Mouse (Mus musculus): ENCODE results near the gene Pomt1. TPM values are rescaled to one million over a fixed set of nuclear protein-coding genes. Genes with fewer than 3 reads are reported as not detected.
"Not testable (repeated sequence)": the region's sequence is repeated elsewhere in the genome, so short reads cannot be mapped to it uniquely, and the experiment has no call there.

The Pomt1 gene
- polyA plus RNA-seq, 1 experiment from 2014 or later, result 24.9 TPM

DNA sequence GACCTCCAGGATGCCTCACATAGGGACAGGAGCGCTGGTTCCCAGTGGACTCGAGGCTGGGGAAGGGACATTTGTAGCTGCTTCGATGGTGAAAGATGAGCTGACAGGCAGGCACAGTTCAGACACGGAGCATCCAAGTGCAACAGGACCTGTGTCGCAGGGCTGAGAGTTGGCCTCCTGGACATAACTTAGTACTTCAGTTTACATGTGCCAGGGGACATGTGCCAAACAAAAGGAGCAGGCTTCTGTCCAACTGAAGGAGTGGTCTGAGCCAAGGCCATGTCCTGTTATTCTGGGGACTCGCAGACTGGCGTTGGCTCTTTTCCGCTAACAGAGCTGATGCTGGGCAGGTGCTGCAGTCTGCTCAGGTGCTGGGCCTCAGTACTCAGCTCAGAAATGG, 58.0 kb downstream of the Pomt1 start:
- ATAC-seq (ENCODE audit: low FRiP score), result no peak
- Histone ChIP-seq H3K27me3 (no peaks in the 10 kb centered on the region), H3K9ac (no peak overlapping the region), H3K4me1 (replicated peaks) (peaks cover 3% of the 10 kb centered on the region), H3K36me3 (peaks cover 70% of the 10 kb centered on the region), H3K4me2 (no peak overlapping the region), H3K4me3 (no peak overlapping the region), H3K27ac (no peak overlapping the region), H3K9me3 (no peaks in the 10 kb centered on the region)
- 84% methylated on average over 8 of the region's 8 CpGs for WGBS

DNA sequence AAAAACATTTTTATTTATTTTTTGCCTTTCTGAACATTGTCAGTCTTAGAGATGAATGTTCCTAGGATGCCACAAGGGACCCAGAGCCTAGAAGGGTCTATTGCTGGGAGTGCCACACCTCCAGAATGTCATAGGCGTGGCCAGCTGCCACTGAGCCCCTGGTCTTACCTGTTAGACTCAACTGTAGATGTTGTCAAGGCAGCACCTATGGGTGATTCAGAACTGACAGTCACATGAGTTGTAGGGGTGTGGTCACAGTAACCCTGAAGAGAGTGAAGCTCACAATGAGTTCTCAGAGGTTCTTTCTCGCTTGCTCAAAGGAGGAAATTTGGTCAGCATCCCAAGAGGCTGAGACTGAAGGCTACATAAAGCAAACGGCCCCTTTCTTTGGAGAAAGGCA, 58.9 kb downstream of the Pomt1 start:
- H3K4me2 ChIP-seq, result no peak overlapping the region
- no peaks in the 10 kb centered on the region for H3K9me3 ChIP-seq
- no peaks in the 10 kb centered on the region for H3K4me1 ChIP-seq (replicated peaks)
- ATAC-seq (ENCODE audit: low FRiP score), result no peak
- H3K4me3 ChIP-seq, result no peak overlapping the region
- 88% methylated on average over 3 of the region's 3 CpGs for WGBS
- H3K27ac ChIP-seq, result no peak overlapping the region
- peaks cover 80% of the 10 kb centered on the region for H3K36me3 ChIP-seq
- no peaks in the 10 kb centered on the region for H3K27me3 ChIP-seq
- H3K9ac ChIP-seq, result no peak overlapping the region

DNA sequence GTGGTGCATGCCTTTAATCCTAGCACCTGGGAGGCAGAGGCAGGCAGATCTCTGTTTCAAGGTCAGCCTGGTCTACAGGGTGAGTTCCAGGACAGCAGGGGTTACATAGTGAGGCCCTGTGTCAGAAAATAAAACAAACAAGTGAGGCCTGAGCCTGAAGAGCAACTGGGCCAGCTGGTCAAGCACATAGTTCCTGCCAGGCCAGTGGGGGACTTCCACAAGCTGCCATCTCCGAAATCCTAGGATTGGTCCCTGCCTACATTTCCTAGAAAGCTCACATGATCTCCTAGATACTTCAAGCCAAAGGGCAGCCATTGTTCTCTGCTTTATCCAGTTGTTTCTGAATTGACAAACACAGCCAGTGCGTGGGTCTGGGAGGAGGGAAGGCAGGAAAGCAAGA, 59.5 kb downstream of the Pomt1 start:
- not testable (repeated sequence) for ATAC-seq (ENCODE audit: low FRiP score); H3K9me3 ChIP-seq; H3K4me3 ChIP-seq; H3K4me2 ChIP-seq; H3K9ac ChIP-seq; H3K27me3 ChIP-seq; H3K27ac ChIP-seq; H3K4me1 ChIP-seq (replicated peaks)
- 86% methylated on average over 2 of the region's 2 CpGs for WGBS
- peaks cover 83% of the 10 kb centered on the region for H3K36me3 ChIP-seq

DNA sequence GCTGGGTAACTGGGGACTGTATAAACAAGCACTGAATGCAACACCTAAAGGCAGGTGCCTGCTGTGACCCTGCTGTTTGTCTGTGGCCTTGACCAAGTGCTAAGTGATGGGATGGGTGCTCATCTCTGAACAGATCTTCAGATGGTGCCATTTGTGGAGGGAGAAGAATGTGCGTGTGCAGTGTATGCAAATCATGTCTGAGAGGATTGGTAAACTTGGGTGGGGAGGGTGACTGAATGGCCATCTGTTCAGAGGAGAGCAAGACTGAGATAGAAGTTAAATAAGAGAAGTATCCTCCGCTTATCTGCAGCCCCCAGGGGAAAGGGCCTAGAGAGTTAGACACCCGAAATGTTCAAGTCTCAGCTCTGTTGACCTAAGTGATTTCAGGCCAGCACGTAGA, 63.1 kb downstream of the Pomt1 start:
- Histone ChIP-seq H3K4me2 (no peak overlapping the region), H3K27me3 (no peaks in the 10 kb centered on the region), H3K36me3 (peaks cover 93% of the 10 kb centered on the region), H3K4me3 (no peak overlapping the region), H3K4me1 (replicated peaks) (peaks cover 3% of the 10 kb centered on the region; the same call in 1 of the 2 replicates), H3K9me3 (no peaks in the 10 kb centered on the region), H3K9ac (0 out of 2 replicates have a peak overlapping the region, but pooled peaks have one; percentile 2), H3K27ac (no peak overlapping the region)
- ATAC-seq (ENCODE audit: low FRiP score), result no peak
- WGBS, result 87% methylated on average over 4 of the region's 4 CpGs

DNA sequence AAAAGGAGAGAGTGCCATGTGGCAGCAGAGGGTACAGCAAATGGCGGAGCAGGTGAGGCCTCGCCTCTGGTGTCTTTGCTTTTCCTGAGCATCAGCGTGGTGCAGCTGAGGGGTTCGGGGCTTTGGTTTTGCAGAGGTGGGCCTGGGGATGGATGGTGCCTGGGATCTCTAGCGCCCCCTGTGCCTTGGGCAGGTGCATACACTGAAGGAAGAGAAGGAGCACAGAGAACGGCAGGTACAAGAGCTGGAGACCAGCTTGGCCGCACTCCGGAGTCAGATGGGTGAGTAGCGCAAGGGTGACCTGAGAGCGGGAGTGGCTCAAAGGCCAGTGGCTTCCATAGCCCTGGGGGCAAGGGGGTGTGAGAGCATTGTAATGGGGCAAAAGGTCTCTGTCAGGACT, 66.6 kb downstream of the Pomt1 start:
- 88% methylated on average over 10 of the region's 10 CpGs for WGBS
- H3K4me1 ChIP-seq (replicated peaks), result peaks cover 3% of the 10 kb centered on the region; the same call in 1 of the 2 replicates
- no peak for ATAC-seq (ENCODE audit: low FRiP score)
- H3K9me3 ChIP-seq, result no peaks in the 10 kb centered on the region
- H3K4me2 ChIP-seq, result no peak overlapping the region
- H3K9ac ChIP-seq, result no peak overlapping the region
- no peak overlapping the region for H3K27ac ChIP-seq
- H3K4me3 ChIP-seq, result no peak overlapping the region
- H3K36me3 ChIP-seq, result peaks cover 95% of the 10 kb centered on the region
- H3K27me3 ChIP-seq, result no peaks in the 10 kb centered on the region

GRCm38 (mm10) chr2:32304145-32304832, 67.9 kb downstream of the Pomt1 start:
- peaks cover 3% of the 10 kb centered on the region; the same call in 1 of the 2 replicates for H3K4me1 ChIP-seq (replicated peaks)
- no peaks in the 10 kb centered on the region for H3K9me3 ChIP-seq
- H3K36me3 ChIP-seq, result peaks cover 93% of the 10 kb centered on the region
- H3K9ac ChIP-seq, result peak overlapping the region; percentile 29; the same call in 1 of the 2 replicates
- 62% methylated on average over 8 of the region's 8 CpGs for WGBS
- 0 out of 2 replicates have a peak, but pooled peaks have one; percentile 4 for ATAC-seq (ENCODE audit: low FRiP score)
- H3K4me3 ChIP-seq, result no peak overlapping the region
- H3K27ac ChIP-seq, result 0 out of 2 replicates have a peak overlapping the region, but pooled peaks have one; percentile 18
- H3K27me3 ChIP-seq, result no peaks in the 10 kb centered on the region
- no peak overlapping the region for H3K4me2 ChIP-seq

Other genes starting within 250 kb of the Pomt1 start
- gene Fam78a, start 151.7 kb upstream of the Pomt1 start, polyA plus RNA-seq (2015; fragmentation: Nextera tagmentation; extraction: Ambion mirVana), result 0.63 and 0.74 TPM in 2 replicates
- gene Plpp7, start 141.1 kb upstream of the Pomt1 start, polyA plus RNA-seq (2015; fragmentation: Nextera tagmentation; extraction: Ambion mirVana), result 21.6 and 21.7 TPM in 2 replicates
- 65.8 and 68.8 TPM in 2 replicates for gene Prrc2b, start 85.5 kb upstream of the Pomt1 start, polyA plus RNA-seq (2015; fragmentation: Nextera tagmentation; extraction: Ambion mirVana)
- gene Uck1, start 23.6 kb downstream of the Pomt1 start, polyA plus RNA-seq (2015; fragmentation: Nextera tagmentation; extraction: Ambion mirVana), result 78.6 and 80.2 TPM in 2 replicates
- gene Golga2, start 50.8 kb downstream of the Pomt1 start, polyA plus RNA-seq (2015; fragmentation: Nextera tagmentation; extraction: Ambion mirVana), result 25.6 and 26.5 TPM in 2 replicates
- gene Swi5, start 51.5 kb downstream of the Pomt1 start, polyA plus RNA-seq (2015; fragmentation: Nextera tagmentation; extraction: Ambion mirVana), result 437 and 458 TPM in 2 replicates
- 52.4 and 53.7 TPM in 2 replicates for gene Ciz1, start 115.7 kb downstream of the Pomt1 start, polyA plus RNA-seq (2015; fragmentation: Nextera tagmentation; extraction: Ambion mirVana)
- gene Dnm1, start 116.7 kb downstream of the Pomt1 start, polyA plus RNA-seq (2015; fragmentation: Nextera tagmentation; extraction: Ambion mirVana), result 42.7 and 44.3 TPM in 2 replicates
- gene 1110008P14Rik, start 145.3 kb downstream of the Pomt1 start, polyA plus RNA-seq (2015; fragmentation: Nextera tagmentation; extraction: Ambion mirVana), result 103 and 108 TPM in 2 replicates
- gene Lcn2, start 151.7 kb downstream of the Pomt1 start, polyA plus RNA-seq (2015; fragmentation: Nextera tagmentation; extraction: Ambion mirVana), result 1.0 TPM in 1 of 2 replicates, not detected in the other
- 41.2 and 41.3 TPM in 2 replicates for gene Ptges2, start 159.3 kb downstream of the Pomt1 start, polyA plus RNA-seq (2015; fragmentation: Nextera tagmentation; extraction: Ambion mirVana)
- 5.1 and 5.9 TPM in 2 replicates for gene Naif1, start 213.9 kb downstream of the Pomt1 start, polyA plus RNA-seq (2015; fragmentation: Nextera tagmentation; extraction: Ambion mirVana)
- gene Slc25a25, start 214.9 kb downstream of the Pomt1 start, polyA plus RNA-seq (2015; fragmentation: Nextera tagmentation; extraction: Ambion mirVana), result 46.2 and 50.1 TPM in 2 replicates